Mouse (Mus musculus): Measurements from ENCODE around the gene 1110051M20Rik. TPM values are rescaled to one million over a fixed set of nuclear protein-coding genes. Genes with fewer than 3 reads are reported as not detected.

Gene 1110051M20Rik
- polyA plus RNA-seq, 1 experiment from 2014 or later, result 178 TPM

DNA sequence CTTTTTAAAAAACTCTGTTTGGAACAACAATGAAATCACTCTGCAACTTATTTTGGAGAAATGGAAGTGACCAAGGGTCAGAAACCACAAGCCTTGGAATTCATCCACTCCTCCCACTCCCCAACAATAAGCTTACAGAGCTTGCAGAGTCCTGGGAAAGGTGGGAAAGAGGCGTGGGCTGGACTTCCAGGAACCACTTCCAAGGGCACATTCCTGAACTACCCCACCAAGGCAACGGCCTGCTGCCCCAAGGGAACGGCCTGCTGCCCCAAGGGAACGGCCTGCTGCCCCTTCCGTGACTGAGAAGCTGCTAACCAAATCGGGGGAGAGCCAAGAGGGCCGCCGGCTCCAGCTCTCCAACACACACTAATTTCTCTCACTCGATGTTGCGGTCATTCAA lies 5.2 kb downstream of the 1110051M20Rik start:
- 91% methylated on average over 10 of the region's 10 CpGs for WGBS

GRCm38 (mm10) chr2:91437116-91437815 lies 7.2 kb downstream of the 1110051M20Rik start:
- H3K4me2 ChIP-seq (ENCODE audit: low read length), result no peak overlapping the region
- no peak overlapping the region for H3K9ac ChIP-seq (ENCODE audit: low read depth, low read length)
- no peaks in the 10 kb centered on the region for H3K27me3 ChIP-seq (ENCODE audit: control insufficient read depth, insufficient read depth, low read depth, low read length)
- peaks cover 5% of the 10 kb centered on the region; the same call in 1 of the 2 replicates for H3K4me1 ChIP-seq (ENCODE audit: control insufficient read depth, insufficient read depth, low read length)
- no peaks in the 10 kb centered on the region for H3K36me3 ChIP-seq (ENCODE audit: control insufficient read depth, insufficient read depth, low read length)
- H3K4me3 ChIP-seq (ENCODE audit: low read depth, low read length), result no peak overlapping the region
- H3K27ac ChIP-seq (ENCODE audit: low read length), result no peak overlapping the region
- H3K9me3 ChIP-seq (replicated peaks; ENCODE audit: control insufficient read depth, low read length, poor library complexity, severe bottlenecking), result no peaks in the 10 kb centered on the region
- no peak for ATAC-seq
- WGBS, result 55% methylated on average over 5 of the region's 5 CpGs

More for the DNA sequence above, 5.2 kb downstream of the 1110051M20Rik start:
- no peaks in the 10 kb centered on the region for H3K27me3 ChIP-seq (ENCODE audit: control insufficient read depth, insufficient read depth, low read depth, low read length)
- H3K4me2 ChIP-seq (ENCODE audit: low read length), result no peak overlapping the region
- no peaks in the 10 kb centered on the region for H3K36me3 ChIP-seq (ENCODE audit: control insufficient read depth, insufficient read depth, low read length)
- H3K4me1 ChIP-seq (ENCODE audit: control insufficient read depth, insufficient read depth, low read length), result peaks cover 13% of the 10 kb centered on the region
- no peak overlapping the region for H3K9ac ChIP-seq (ENCODE audit: low read depth, low read length)
- no peaks in the 10 kb centered on the region for H3K9me3 ChIP-seq (replicated peaks; ENCODE audit: control insufficient read depth, low read length, poor library complexity, severe bottlenecking)
- H3K4me3 ChIP-seq (ENCODE audit: low read depth, low read length), result no peak overlapping the region
- H3K27ac ChIP-seq (ENCODE audit: low read length), result no peak overlapping the region
- ATAC-seq, result no peak

DNA sequence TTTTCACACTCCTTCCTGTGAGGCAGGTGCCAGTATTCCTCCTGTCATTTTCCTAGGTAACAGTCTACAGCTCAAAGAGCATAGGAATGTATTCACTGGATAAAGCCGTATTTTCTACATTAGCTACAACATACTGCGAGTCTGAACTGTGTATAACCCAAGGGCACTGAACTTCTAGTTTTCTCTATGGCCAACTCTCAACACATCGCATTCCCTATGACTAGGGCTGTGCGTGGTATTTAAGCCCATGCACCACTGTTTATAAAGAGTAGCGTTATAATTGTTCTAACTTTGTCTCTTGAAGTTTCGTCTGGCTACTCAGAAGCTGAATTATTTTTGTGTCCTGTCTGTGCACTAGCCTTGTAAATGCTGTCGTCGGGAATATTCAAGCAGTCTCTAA lies 7.8 kb downstream of the 1110051M20Rik start:
- H3K27me3 ChIP-seq (ENCODE audit: control insufficient read depth, insufficient read depth, low read depth, low read length), result no peaks in the 10 kb centered on the region
- H3K9me3 ChIP-seq (replicated peaks; ENCODE audit: control insufficient read depth, low read length, poor library complexity, severe bottlenecking), result no peaks in the 10 kb centered on the region
- no peak overlapping the region for H3K4me3 ChIP-seq (ENCODE audit: low read depth, low read length)
- ATAC-seq, result no peak
- no peak overlapping the region for H3K4me2 ChIP-seq (ENCODE audit: low read length)
- 61% methylated on average over 8 of the region's 8 CpGs for WGBS
- no peak overlapping the region for H3K9ac ChIP-seq (ENCODE audit: low read depth, low read length)
- H3K36me3 ChIP-seq (ENCODE audit: control insufficient read depth, insufficient read depth, low read length), result no peaks in the 10 kb centered on the region
- H3K4me1 ChIP-seq (ENCODE audit: control insufficient read depth, insufficient read depth, low read length), result peaks cover 5% of the 10 kb centered on the region; the same call in 1 of the 2 replicates
- H3K27ac ChIP-seq (ENCODE audit: low read length), result no peak overlapping the region

- Histone ChIP-seq H3K36me3 (ENCODE audit: control insufficient read depth, insufficient read depth, low read length) (no peaks in the 10 kb centered on the region), H3K27ac (ENCODE audit: low read length) (peak overlapping the region; percentile 0), H3K9me3 (replicated peaks; ENCODE audit: control insufficient read depth, low read length, poor library complexity, severe bottlenecking) (no peaks in the 10 kb centered on the region), H3K27me3 (ENCODE audit: control insufficient read depth, insufficient read depth, low read depth, low read length) (no peaks in the 10 kb centered on the region), H3K4me3 (ENCODE audit: low read depth, low read length) (no peak overlapping the region), H3K9ac (ENCODE audit: low read depth, low read length) (no peak overlapping the region; the same call in 1 of the 2 replicates), H3K4me2 (ENCODE audit: low read length) (peak overlapping the region; percentile 28), H3K4me1 (ENCODE audit: control insufficient read depth, insufficient read depth, low read length) (peaks cover 24% of the 10 kb centered on the region)
- 2% methylated on average over 6 of the region's 6 CpGs for WGBS
- peak; percentile 82 for ATAC-seq
Measured at GRCm38 (mm10) chr2:91430600-91430919, 13.9 kb downstream of the 1110051M20Rik start.

- no peak overlapping the region for H3K9ac ChIP-seq (ENCODE audit: low read depth, low read length)
- peaks cover 24% of the 10 kb centered on the region for H3K4me1 ChIP-seq (ENCODE audit: control insufficient read depth, insufficient read depth, low read length)
- H3K4me3 ChIP-seq (ENCODE audit: low read depth, low read length), result no peak overlapping the region
- WGBS, result 4% methylated on average over 9 of the region's 9 CpGs
- peak overlapping the region; percentile 28 for H3K4me2 ChIP-seq (ENCODE audit: low read length)
- ATAC-seq, result peak; percentile 78
- H3K27me3 ChIP-seq (ENCODE audit: control insufficient read depth, insufficient read depth, low read depth, low read length), result no peaks in the 10 kb centered on the region
- H3K36me3 ChIP-seq (ENCODE audit: control insufficient read depth, insufficient read depth, low read length), result no peaks in the 10 kb centered on the region
- H3K9me3 ChIP-seq (replicated peaks; ENCODE audit: control insufficient read depth, low read length, poor library complexity, severe bottlenecking), result no peaks in the 10 kb centered on the region
- peak overlapping the region; percentile 31 for H3K27ac ChIP-seq (ENCODE audit: low read length)
Measured at GRCm38 (mm10) chr2:91429915-91430599, 14.4 kb downstream of the 1110051M20Rik start.

DNA sequence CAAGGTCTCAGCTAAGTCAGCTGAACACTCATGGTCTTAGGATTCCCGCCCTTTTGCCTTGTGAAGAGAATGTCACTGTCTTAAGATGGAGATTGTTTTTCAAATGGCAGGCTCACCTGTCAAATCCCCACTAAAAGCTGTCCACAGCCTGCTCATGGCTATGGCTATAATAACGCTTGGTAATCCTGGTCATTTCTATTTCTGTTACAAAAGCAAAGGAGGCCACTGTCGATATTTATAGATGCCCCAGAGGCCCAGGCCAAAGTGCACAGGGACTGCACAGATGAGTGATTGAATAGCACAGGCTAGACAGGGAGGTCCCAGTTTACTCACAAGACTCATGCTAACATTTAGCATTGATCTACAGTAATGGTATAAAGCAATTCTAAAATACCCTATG lies 15.4 kb downstream of the 1110051M20Rik start:
- 74% methylated on average over 3 of the region's 3 CpGs for WGBS
- Histone ChIP-seq H3K36me3 (ENCODE audit: control insufficient read depth, insufficient read depth, low read length) (no peaks in the 10 kb centered on the region), H3K27ac (ENCODE audit: low read length) (peak overlapping the region; percentile 31; the same call in 1 of the 2 replicates), H3K9ac (ENCODE audit: low read depth, low read length) (no peak overlapping the region), H3K27me3 (ENCODE audit: control insufficient read depth, insufficient read depth, low read depth, low read length) (no peaks in the 10 kb centered on the region), H3K9me3 (replicated peaks; ENCODE audit: control insufficient read depth, low read length, poor library complexity, severe bottlenecking) (no peaks in the 10 kb centered on the region), H3K4me3 (ENCODE audit: low read depth, low read length) (no peak overlapping the region), H3K4me2 (ENCODE audit: low read length) (no peak overlapping the region), H3K4me1 (ENCODE audit: control insufficient read depth, insufficient read depth, low read length) (peaks cover 24% of the 10 kb centered on the region)
- no peak for ATAC-seq

GRCm38 (mm10) chr2:91426321-91426720 lies 18.2 kb downstream of the 1110051M20Rik start:
- WGBS, result 96% methylated on average over 1 of the region's 1 CpGs
- Histone ChIP-seq H3K27me3 (ENCODE audit: control insufficient read depth, insufficient read depth, low read depth, low read length) (no peaks in the 10 kb centered on the region), H3K4me1 (ENCODE audit: control insufficient read depth, insufficient read depth, low read length) (peaks cover 23% of the 10 kb centered on the region), H3K36me3 (ENCODE audit: control insufficient read depth, insufficient read depth, low read length) (peaks cover 4% of the 10 kb centered on the region), H3K27ac (ENCODE audit: low read length) (no peak overlapping the region), H3K9me3 (replicated peaks; ENCODE audit: control insufficient read depth, low read length, poor library complexity, severe bottlenecking) (no peaks in the 10 kb centered on the region), H3K4me2 (ENCODE audit: low read length) (no peak overlapping the region), H3K9ac (ENCODE audit: low read depth, low read length) (no peak overlapping the region), H3K4me3 (ENCODE audit: low read depth, low read length) (no peak overlapping the region)
- no peak for ATAC-seq

GRCm38 (mm10) chr2:91424061-91424720 lies 20.3 kb downstream of the 1110051M20Rik start:
- Histone ChIP-seq H3K36me3 (ENCODE audit: control insufficient read depth, insufficient read depth, low read length) (peaks cover 12% of the 10 kb centered on the region), H3K4me1 (ENCODE audit: control insufficient read depth, insufficient read depth, low read length) (peaks cover 3% of the 10 kb centered on the region), H3K9ac (ENCODE audit: low read depth, low read length) (no peak overlapping the region), H3K4me2 (ENCODE audit: low read length) (no peak overlapping the region), H3K27ac (ENCODE audit: low read length) (no peak overlapping the region), H3K4me3 (ENCODE audit: low read depth, low read length) (no peak overlapping the region), H3K9me3 (replicated peaks; ENCODE audit: control insufficient read depth, low read length, poor library complexity, severe bottlenecking) (no peaks in the 10 kb centered on the region), H3K27me3 (ENCODE audit: control insufficient read depth, insufficient read depth, low read depth, low read length) (no peaks in the 10 kb centered on the region)
- ATAC-seq, result no peak
- 84% methylated on average over 7 of the region's 7 CpGs for WGBS

- Histone ChIP-seq H3K36me3 (ENCODE audit: control insufficient read depth, insufficient read depth, low read length) (peaks cover 12% of the 10 kb centered on the region), H3K4me3 (ENCODE audit: low read depth, low read length) (no peak overlapping the region), H3K4me1 (ENCODE audit: control insufficient read depth, insufficient read depth, low read length) (no peaks in the 10 kb centered on the region), H3K27ac (ENCODE audit: low read length) (no peak overlapping the region), H3K4me2 (ENCODE audit: low read length) (no peak overlapping the region), H3K9ac (ENCODE audit: low read depth, low read length) (no peak overlapping the region), H3K9me3 (replicated peaks; ENCODE audit: control insufficient read depth, low read length, poor library complexity, severe bottlenecking) (no peaks in the 10 kb centered on the region), H3K27me3 (ENCODE audit: control insufficient read depth, insufficient read depth, low read depth, low read length) (no peaks in the 10 kb centered on the region)
- 72% methylated on average over 5 of the region's 5 CpGs for WGBS
- ATAC-seq, result no peak
Measured at GRCm38 (mm10) chr2:91421641-91422040, 22.9 kb downstream of the 1110051M20Rik start.

Data from midbrain, embryonic 16.5 days (tissue).